ENCODE assay signal across 24 mouse cellular contexts in the genomic region with DNA sequence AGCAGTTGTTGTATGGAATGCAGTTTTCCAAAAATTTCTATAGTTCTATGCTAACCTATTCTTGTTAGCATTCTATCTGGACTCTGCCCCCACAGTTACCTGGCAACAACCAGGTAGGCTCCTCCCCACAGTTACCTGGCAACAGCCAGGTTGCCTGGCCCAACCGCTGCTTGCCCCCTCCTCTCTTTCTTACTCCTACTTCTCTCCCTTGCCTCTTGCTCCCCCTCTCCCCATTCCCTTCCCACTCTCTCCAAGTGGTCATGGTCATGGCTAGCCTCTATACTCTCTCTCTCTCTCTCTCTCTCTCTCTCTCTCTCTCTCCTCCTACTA.
DNase-seq lines count a peak whose midpoint lies in the region; ATAC-seq and TF ChIP-seq lines count a peak whose summit lies in the region.
"Had no signal": no experiment of that assay in that cellular context is flagged by ENCODE, and none has a peak within 500 bp of the region (broad histone marks: within the 10 kb centered on the region; RNA-seq: fewer than 3 reads in every experiment).

No protein-coding gene starts in this region.

- intact Hi-C loops in gastrocnemius, postnatal 36 days (cut with DNase I) = no loop called here

- TF ChIP-seq CTCF in liver, postnatal 0 days (IDR thresholded peaks at IDR 0.05; ENCODE audit: low read depth) = no peak

- TF ChIP-seq EP300 in liver, postnatal 0 days (IDR thresholded peaks at IDR 0.05; ENCODE audit: low read depth) = no peak

- H3K9ac ChIP-seq in intestine, embryonic 16.5 days (ENCODE audit: low read depth, low read length) = no peak overlapping the region
- no peak overlapping the region for H3K9ac ChIP-seq in intestine, embryonic 15.5 days
- no peak overlapping the region for H3K9ac ChIP-seq in liver, postnatal 0 days (replicated peaks)
- H3K9ac ChIP-seq in liver, embryonic 12.5 days = no peak overlapping the region
- no peak overlapping the region for H3K9ac ChIP-seq in stomach, embryonic 16.5 days (ENCODE audit: low read length)
- H3K9ac ChIP-seq: embryonic facial prominence, embryonic 12.5 days; forebrain, embryonic 13.5 days; forebrain, embryonic 15.5 days had no signal

- H3K9me3 ChIP-seq in intestine, embryonic 16.5 days (ENCODE audit: control insufficient read depth, low read length) = no peaks in the 10 kb centered on the region
- no peaks in the 10 kb centered on the region for H3K9me3 ChIP-seq in intestine, embryonic 15.5 days
- no peaks in the 10 kb centered on the region for H3K9me3 ChIP-seq in liver, postnatal 0 days (ENCODE audit: low read length)
- no peaks in the 10 kb centered on the region for H3K9me3 ChIP-seq in liver, embryonic 12.5 days (replicated peaks)
- H3K9me3 ChIP-seq in stomach, embryonic 16.5 days (replicated peaks; ENCODE audit: control insufficient read depth, low read length) = no peaks in the 10 kb centered on the region
- H3K9me3 ChIP-seq: embryonic facial prominence, embryonic 10.5 days; embryonic facial prominence, embryonic 12.5 days; forebrain, embryonic 13.5 days; forebrain, embryonic 15.5 days; G1E had no signal

- 91% methylated on average over 1 of the region's 1 CpGs for WGBS in intestine, embryonic 16.5 days
- 83% methylated on average over 1 of the region's 1 CpGs for WGBS in intestine, embryonic 15.5 days
- WGBS in liver, postnatal 0 days (ENCODE audit: insufficient replicate concordance) = 79% methylated on average over 1 of the region's 1 CpGs
- WGBS in liver, embryonic 12.5 days (ENCODE audit: insufficient replicate concordance) = 81% methylated on average over 1 of the region's 1 CpGs
- 73% methylated on average over 1 of the region's 1 CpGs for WGBS in stomach, embryonic 16.5 days

- no peak for DNase-seq in liver, postnatal 0 days
- no peak for DNase-seq in gastrocnemius, postnatal 36 days
- no peak for DNase-seq in cerebellum, postnatal 4 days (ENCODE audit: low spot score in 2 of 2)
- DNase-seq: adrenal gland, adult 8-10 months; adrenal gland, postnatal 25 days; cerebellum, adult 11 months; cerebellum, adult 18-20 months; cerebellum, adult 8-10 months; cerebellum, adult 9-11 months; cerebellum, postnatal 14 days; cerebellum, postnatal 36 days had no signal

- peaks cover 7% of the 10 kb centered on the region; the same call in 1 of the 2 replicates for H3K4me1 ChIP-seq in intestine, embryonic 16.5 days (ENCODE audit: control insufficient read depth, insufficient read depth, low read length)
- no peaks in the 10 kb centered on the region for H3K4me1 ChIP-seq in intestine, embryonic 15.5 days (replicated peaks)
- H3K4me1 ChIP-seq in liver, postnatal 0 days (ENCODE audit: insufficient read depth) = peaks cover 7% of the 10 kb centered on the region; the same call in 1 of the 2 replicates
- peaks cover 13% of the 10 kb centered on the region for H3K4me1 ChIP-seq in liver, embryonic 12.5 days
- no peaks in the 10 kb centered on the region for H3K4me1 ChIP-seq in stomach, embryonic 16.5 days (ENCODE audit: control insufficient read depth, insufficient read depth, low read length)
- H3K4me1 ChIP-seq: embryonic facial prominence, embryonic 12.5 days; forebrain, embryonic 13.5 days; forebrain, embryonic 15.5 days had no signal

- H3K27me3 ChIP-seq in intestine, embryonic 16.5 days (replicated peaks; ENCODE audit: control insufficient read depth, insufficient read depth, low read length) = no peaks in the 10 kb centered on the region
- no peaks in the 10 kb centered on the region for H3K27me3 ChIP-seq in intestine, embryonic 15.5 days (replicated peaks)
- no peaks in the 10 kb centered on the region for H3K27me3 ChIP-seq in liver, postnatal 0 days (ENCODE audit: insufficient read depth, low read length)
- no peaks in the 10 kb centered on the region for H3K27me3 ChIP-seq in liver, embryonic 12.5 days (replicated peaks)
- H3K27me3 ChIP-seq in stomach, embryonic 16.5 days (ENCODE audit: control insufficient read depth, insufficient read depth, low read length) = no peaks in the 10 kb centered on the region
- H3K27me3 ChIP-seq: CH12.LX; embryonic facial prominence, embryonic 12.5 days; forebrain, embryonic 13.5 days; forebrain, embryonic 15.5 days; Patski had no signal

- H3K36me3 ChIP-seq in intestine, embryonic 16.5 days (ENCODE audit: control insufficient read depth, insufficient read depth, low read length) = no peaks in the 10 kb centered on the region
- H3K36me3 ChIP-seq in intestine, embryonic 15.5 days = no peaks in the 10 kb centered on the region
- H3K36me3 ChIP-seq in liver, postnatal 0 days (replicated peaks; ENCODE audit: insufficient read depth, low read length) = no peaks in the 10 kb centered on the region
- no peaks in the 10 kb centered on the region for H3K36me3 ChIP-seq in liver, embryonic 12.5 days
- H3K36me3 ChIP-seq in stomach, embryonic 16.5 days (ENCODE audit: control insufficient read depth, insufficient read depth, low read length) = no peaks in the 10 kb centered on the region
- H3K36me3 ChIP-seq: embryonic facial prominence, embryonic 10.5 days; embryonic facial prominence, embryonic 12.5 days; forebrain, embryonic 15.5 days; G1E had no signal

- no peak overlapping the region for H3K27ac ChIP-seq in intestine, embryonic 16.5 days (ENCODE audit: low read length)
- no peak overlapping the region for H3K27ac ChIP-seq in intestine, embryonic 15.5 days
- no peak overlapping the region for H3K27ac ChIP-seq in liver, postnatal 0 days (ENCODE audit: low read depth)
- H3K27ac ChIP-seq in liver, embryonic 12.5 days = no peak overlapping the region
- no peak overlapping the region for H3K27ac ChIP-seq in stomach, embryonic 16.5 days (ENCODE audit: low read length)
- H3K27ac ChIP-seq: embryonic facial prominence, embryonic 10.5 days; embryonic facial prominence, embryonic 12.5 days; forebrain, embryonic 13.5 days; forebrain, embryonic 15.5 days had no signal

- H3K4me2 ChIP-seq in intestine, embryonic 16.5 days (ENCODE audit: low read depth, low read length) = no peak overlapping the region
- H3K4me2 ChIP-seq in intestine, embryonic 15.5 days (replicated peaks) = no peak overlapping the region
- H3K4me2 ChIP-seq in liver, postnatal 0 days (ENCODE audit: low read depth, low read length) = no peak overlapping the region
- H3K4me2 ChIP-seq in liver, embryonic 12.5 days = no peak overlapping the region
- no peak overlapping the region for H3K4me2 ChIP-seq in stomach, embryonic 16.5 days (ENCODE audit: low read depth, low read length)
- H3K4me2 ChIP-seq: embryonic facial prominence, embryonic 12.5 days; forebrain, embryonic 13.5 days; forebrain, embryonic 15.5 days had no signal

- ATAC-seq in intestine, embryonic 16.5 days = peak; percentile 63
- no peak for ATAC-seq in intestine, embryonic 15.5 days
- ATAC-seq in liver, postnatal 0 days = peak; percentile 40
- no peak for ATAC-seq in liver, embryonic 12.5 days
- peak; percentile 34; the same call in 1 of the 2 replicates for ATAC-seq in stomach, embryonic 16.5 days (ENCODE audit: insufficient read depth, low FRiP score)
- ATAC-seq: activated CD4-positive, CD25-positive, alpha-beta regulatory T cell, adult 4 months; CD4-positive, CD25-positive, alpha-beta regulatory T cell, adult 4 months; forebrain, embryonic 13.5 days; forebrain, embryonic 15.5 days; Patski had no signal

- H3K4me3 ChIP-seq in intestine, embryonic 16.5 days (ENCODE audit: low read length) = no peak overlapping the region
- no peak overlapping the region for H3K4me3 ChIP-seq in intestine, embryonic 15.5 days (replicated peaks)
- H3K4me3 ChIP-seq in liver, postnatal 0 days (ENCODE audit: low read depth, low read length) = no peak overlapping the region
- H3K4me3 ChIP-seq in liver, embryonic 12.5 days = no peak overlapping the region
- H3K4me3 ChIP-seq in stomach, embryonic 16.5 days (replicated peaks; ENCODE audit: low read length) = no peak overlapping the region
- H3K4me3 ChIP-seq: embryonic facial prominence, embryonic 10.5 days; embryonic facial prominence, embryonic 12.5 days; forebrain, embryonic 13.5 days; forebrain, embryonic 15.5 days had no signal

Comparison
In these comparisons a context has a peak if more than half of its experiments do, and no peak if none do; other contexts are left out.
1. ATAC-seq: peak in intestine, embryonic 16.5 days (single experiment), liver, postnatal 0 days (single experiment) and stomach, embryonic 16.5 days (single experiment); none in intestine, embryonic 15.5 days (single experiment) and liver, embryonic 12.5 days (single experiment).